Mouse (Mus musculus) megakaryocyte-erythroid progenitor cell, adult 5-6 weeks (primary cell): ENCODE measurements at regions not wholly inside any gene's neighbourhood (a gene's known extent, or its start where the extent isn't known, plus 50 kb on each side); places are given as distances from the start of the nearest gene placed in this dataset.

Experiments used
- ATAC-seq: replicated peaks from 2 replicates; pipeline ENCODE4 v1.8.0; 2016; ENCODE audit warnings: mild to moderate bottlenecking, inconsistent platforms; ENCODE audit not compliant: severe bottlenecking, poor library complexity, low FRiP score, low TSS enrichment

DNA sequence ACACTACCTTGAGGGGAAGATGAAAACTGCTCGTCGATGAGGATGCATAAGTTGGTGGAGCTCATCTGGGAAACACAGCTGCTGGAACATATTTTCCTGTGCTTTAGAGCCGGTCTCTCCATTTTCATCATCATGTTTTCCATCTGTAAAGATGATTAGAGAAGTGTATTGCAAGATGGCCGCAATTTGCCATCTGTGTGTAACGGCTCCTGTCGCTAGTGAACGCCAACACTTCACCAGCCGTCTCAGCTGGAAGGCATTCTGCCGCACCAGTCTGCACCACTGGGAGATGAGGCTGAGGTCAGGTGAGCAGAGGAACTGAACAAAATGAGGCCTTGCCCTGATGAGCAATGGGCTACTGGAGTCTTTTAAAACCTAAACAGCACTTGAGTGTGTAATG, 57.4 kb downstream of the Gm21962 start:
- no peak for ATAC-seq

DNA sequence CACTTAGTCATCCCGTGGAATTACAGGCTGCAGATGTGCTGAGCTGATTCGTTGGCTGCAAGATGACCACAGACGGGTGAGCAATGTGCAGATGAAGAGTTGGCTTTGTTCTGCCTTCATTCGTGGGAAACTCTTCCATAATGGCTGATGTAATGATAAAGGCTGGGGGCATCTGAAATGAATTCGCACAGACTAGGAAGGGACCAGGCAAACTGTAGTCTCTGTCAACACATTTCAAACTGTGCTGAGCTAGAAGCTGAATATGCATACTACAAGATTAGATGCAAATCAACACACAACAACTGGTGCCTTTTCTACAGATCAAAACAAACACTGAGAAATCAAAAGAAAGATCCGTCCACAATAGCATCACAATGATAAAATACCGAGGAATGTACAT, 58.1 kb downstream of the Gm21962 start:
- ATAC-seq, result no peak

DNA sequence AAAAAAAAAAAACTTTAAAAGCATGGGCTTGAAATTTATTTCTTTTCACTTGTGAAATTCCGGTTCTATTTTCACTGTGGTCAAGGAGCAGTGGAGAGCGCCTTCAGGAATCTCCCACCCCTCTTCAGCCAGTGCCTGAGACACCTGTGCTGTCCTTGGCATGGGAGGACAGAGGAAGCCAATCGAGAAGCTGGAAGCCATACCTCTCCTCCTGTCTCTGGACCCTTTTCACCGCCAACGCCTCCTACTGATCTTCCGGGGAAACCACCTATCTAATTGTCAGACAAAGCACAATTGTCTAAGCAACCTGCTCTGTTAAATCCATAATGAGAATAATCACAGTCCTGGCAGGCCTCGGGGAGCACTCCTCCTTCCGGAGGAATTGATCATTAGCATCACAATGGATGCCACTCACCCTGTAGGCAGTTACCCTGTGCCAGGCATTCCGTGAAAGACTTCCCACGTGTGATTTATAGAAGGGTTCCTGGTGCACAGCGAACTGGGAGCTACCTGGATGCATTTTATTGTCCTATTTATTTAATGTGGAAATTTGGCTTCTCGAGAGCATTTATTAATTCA, 66.0 kb downstream of the Gm21962 start:
- ATAC-seq, result no peak

DNA sequence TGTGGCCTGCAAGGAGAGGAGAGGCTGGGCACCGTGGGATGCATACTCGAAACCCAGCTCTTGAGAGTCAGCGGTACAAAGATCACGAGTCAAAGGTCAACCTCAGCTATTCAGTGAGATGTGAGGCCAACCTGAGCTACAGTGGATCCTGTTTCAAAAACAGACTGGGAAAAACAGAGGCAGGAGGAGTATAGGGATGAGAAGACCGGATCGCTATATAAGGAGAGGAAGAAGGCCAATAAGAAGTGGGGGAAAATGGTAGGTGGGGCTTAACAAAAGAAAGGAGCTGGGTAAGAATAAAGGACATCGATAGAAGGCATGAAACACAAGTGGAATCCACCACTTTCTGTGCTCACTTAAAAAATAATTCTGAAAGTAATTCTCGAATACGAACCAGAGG, 70.2 kb downstream of the Gm21962 start:
- ATAC-seq, result no peak

DNA sequence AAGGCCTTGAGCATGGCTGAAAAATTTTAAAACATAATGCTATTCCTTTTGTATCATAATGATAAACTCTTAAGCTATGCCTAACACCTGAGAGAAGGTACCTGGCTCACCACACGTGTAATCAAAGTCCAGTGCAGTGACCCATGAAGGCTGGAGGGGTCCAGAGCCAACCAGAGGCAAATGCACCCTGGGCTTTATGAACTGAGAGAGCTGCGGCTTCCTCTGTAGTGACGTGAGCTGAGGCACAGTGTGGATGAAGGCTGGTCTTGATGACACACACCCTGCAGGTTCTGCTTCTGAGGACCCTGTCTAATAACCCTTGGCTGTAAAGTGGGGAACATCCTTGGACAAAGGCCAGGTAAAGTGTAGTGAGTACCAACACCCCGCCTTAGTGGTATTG, 70.8 kb downstream of the Gm21962 start:
- ATAC-seq, result no peak

DNA sequence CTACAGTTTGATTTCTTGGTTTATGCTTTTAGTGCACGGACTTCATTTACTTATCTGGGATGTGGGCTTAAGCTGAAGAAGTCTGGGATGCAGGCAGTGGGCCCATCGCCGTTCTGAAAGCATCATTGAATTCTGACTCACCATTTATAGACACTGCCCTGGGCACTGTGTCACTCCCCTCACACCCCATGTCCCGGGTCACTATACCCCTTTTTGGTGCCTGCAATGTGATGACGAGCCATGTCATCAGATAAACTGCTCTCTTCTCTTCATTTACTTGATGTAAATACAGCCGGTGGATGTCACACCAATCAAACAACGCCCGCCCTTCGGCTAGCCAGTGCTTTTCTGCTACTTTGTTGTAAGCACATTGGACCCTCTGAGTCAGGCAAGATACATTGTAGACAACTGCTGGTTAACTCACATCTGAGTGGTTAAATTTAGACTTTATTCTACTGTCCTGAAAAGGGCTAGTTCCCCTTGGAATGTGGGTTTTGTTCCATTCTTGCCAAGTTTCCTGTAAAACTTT, 80.5 kb downstream of the Gm21962 start:
- no peak for ATAC-seq

DNA sequence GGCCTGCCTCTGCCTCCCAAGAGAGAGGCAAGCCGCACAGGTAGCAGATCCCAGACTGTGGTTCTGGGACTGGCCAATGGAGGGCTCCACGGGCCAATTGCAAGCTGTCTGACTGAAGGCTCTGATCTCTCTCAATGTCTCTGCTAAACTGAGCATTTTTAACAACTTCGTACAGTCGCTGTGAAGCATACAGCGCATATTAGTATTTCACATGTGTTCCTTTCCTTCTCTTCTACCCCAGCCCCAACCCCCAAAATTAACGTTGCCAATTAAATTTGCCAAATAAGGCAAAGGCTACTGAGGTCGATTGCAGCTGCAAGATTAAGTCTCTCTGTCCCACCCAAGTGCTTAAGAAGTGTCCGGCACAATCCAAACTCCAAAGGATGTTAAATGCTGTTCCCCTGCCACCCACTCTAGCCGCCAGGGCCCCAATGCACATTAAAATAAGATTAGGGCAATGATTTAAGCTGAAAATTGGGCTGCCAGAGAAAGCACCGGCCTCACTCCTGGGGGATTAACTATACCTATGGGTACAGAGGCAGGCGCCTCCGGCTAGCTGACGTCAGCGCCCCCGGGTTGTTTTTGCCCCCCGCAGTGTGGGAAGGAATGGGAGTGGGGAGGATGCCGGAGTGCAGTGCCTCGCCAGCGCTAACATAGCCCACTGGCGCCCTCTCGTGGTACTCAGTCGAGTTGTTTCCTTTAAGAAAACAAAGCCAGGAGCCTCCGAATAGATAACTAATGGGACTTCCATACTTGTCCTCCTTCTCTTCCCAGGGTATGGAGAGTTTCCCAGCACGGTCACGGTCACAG, 81.3 kb downstream of the Gm21962 start:
- ATAC-seq, result peak; percentile 86

DNA sequence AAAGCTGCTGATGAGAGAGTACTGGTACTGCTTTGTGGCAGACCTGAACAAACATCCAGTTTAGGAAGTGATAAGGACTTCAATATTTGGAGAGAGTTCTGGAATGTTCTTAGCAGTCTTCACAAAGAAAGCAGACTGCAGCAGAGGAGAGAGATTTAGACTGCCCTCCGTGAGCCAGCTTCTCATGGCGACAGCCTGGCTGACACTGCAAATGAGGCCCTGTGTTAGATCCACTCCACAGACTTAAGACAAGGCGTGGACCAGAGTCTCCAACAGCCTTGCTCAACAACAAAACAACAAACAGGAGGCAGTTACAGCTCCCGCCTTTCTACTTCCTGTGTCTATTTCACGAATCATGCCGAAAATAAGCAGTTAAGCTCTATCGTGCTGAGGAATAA, 81.9 kb downstream of the Gm21962 start:
- ATAC-seq, result no peak

DNA sequence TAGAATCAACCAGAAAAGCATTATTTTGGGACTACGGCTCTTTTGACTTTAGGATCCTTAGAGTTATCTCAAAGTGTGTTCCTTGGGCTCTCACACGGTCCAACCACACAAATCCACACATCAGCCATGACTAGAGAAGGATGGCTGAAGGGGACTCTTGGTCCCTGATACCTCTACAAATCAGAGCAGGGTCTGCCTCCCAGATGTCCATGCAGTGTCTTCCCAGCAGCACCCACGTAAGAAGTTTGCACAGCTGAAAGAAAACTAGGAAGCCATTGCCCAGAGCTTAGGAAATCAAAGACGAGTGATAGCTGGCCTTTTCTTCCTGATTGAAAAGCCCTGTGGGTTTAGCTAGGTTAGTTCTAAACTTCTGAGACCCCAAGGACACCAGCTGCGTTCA, 84.1 kb downstream of the Gm21962 start:
- ATAC-seq, result no peak

DNA sequence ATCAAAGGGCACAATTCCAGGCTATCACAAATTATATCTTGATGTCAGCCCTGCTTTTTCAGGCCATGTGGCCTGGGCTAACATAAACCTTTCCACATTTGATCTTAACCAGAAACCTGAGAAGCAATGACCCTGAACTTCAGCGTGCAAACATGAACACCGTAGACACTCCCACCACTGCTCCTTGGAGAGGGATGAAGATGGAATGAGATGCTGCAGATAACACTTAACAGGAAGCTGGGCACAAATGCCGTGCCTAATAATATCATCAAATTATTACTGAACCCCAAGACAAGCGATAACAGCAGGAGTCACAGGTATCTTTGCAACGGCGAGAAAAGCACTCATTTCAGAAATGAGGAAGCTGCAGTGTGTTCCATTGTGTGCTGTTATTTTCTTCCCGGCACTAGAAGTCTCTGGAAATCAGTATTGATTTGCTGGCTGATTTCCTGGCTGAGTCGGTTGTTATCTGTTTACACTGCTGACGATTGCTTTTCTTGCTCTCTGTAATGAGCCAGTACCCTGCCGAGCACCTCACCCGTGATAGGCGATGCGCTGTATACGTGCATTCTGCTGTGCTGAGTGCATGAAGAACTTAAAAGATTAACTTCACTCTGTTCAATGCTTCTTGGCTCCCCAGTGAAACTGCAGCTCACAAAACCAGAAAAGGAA, 91.0 kb downstream of the Gm21962 start:
- no peak for ATAC-seq

DNA sequence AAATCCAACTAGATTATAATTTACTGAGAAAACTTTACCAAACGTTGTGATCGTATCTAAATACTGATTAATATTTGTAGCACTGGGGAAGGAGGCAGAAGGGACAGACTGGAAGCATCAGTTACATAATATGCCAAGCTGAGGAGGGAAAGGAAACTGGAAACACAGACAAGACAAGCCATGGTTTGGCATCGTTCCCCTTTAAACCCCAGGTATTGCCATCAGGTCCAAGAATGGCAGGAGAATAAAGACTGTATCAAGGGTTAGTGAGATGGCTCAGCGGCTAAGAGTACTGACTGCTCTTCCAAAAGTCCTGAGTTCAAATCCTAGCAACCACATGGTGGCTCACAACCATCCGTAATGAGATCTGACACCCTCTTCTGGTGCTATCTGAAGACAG, 92.1 kb downstream of the Gm21962 start:
- no peak for ATAC-seq

DNA sequence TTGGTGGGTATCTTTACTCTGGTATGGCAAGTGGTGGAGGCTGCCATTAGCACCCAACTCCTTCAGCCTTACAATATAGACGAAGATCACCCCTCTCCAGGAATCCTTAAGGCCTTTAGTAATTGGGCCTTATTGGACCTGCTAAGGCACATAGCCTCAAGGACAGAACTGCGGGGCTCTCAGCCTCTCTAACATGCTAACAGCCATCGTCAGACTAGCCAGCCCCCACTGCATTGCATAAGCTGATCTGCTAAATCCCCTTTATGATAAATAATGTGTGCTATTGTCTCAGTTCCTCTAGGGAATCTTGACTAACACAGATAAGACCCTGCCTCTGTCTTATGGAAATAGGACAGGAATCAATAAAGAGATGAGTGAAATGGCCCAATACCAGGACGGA, 95.7 kb upstream of the H2afz start:
- no peak for ATAC-seq

DNA sequence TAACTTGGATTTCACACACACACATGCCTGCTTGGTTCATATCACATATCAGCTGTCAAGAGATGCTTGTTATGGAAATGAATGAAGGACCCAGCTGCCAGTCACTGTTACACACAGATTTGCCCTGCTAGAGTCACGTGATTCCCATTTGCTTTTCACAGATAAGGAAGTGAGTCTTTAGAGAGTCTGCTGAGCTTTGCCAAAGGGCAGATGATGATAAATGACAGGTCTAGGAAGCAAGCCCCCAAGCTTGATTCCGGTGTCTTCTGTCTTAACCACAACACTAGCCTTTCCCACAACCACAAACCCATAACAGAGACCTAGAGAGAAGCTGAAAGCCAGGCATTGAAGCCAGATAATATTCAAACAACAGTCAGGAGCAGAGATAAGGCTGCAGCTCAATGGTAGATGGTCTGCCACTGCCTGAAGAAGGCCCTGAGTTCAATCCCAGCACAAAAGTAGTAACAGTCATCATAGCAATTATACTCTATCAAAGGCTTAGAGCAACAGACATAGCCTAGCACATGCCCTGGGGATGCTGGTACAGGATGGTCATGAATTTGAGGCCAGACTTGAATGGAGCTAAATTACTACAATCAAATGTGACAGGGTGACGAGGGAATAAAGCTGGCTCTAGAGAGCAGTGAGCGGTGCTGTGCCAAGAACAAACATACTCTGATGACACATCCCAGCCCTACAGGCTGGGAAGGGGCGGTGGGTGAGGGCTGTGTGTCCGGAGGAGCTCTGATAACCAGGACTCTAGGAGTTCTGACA, 89.0 kb upstream of the H2afz start:
- peak; percentile 93 for ATAC-seq

DNA sequence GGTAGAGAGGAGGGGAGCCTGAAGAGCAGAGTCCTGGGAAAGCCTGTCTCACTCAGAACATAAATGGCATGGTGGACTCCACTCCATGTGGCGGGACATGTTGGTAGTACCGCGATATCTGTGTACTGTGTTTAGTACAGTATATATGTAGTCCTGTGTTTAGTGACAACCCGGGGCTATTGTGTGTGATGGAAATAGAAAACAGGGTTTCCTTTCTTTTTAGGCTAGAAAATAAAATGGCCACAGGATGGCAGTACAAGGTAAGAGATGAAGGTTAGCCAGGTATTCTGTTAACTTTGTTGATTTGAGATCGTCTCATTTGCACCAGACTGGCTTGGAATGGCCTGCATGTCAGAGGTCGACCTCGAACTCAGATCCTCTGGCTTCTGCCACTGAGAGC, 86.2 kb upstream of the H2afz start:
- ATAC-seq, result peak; percentile 27; the same call in 1 of the 2 replicates

DNA sequence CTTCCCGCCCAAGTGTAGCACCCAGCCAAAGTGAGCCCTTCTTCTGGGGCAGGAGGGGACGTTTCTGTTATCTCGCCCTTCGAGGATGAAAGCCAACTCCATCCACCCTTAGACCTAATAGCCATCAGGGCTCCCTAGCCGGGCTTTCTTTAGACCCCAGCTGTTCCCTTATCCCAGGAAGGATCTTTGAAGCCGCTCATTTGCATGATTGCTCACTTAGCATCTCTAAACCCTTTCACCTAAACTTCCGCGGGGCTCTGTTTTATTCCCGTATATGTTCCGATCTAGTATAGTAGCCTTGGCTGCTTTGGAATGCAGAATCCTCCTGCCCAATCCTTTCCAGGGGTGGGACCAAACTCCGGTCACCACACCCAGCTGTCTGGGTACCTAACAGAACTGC, 84.3 kb upstream of the H2afz start:
- no peak for ATAC-seq

DNA sequence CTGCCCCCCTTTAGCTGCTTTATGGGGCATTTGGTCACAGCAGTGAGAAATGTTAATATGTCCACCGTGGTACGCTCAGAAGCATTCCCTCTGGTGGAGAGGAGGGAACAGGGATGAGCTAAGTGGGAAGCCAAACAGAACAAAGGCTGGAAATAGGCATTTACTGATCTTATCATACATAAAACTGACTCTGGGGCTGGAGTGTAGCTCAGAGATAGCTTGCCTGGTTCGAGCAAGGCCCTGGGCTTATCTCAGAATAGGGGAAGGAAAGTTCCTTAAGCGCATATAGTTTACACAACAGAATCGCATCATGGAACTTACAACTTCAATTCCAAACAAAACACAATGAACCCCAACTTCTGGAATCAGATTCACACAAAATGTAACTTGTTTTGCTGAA, 81.5 kb upstream of the H2afz start:
- ATAC-seq, result peak; percentile 39; the same call in 1 of the 2 replicates

DNA sequence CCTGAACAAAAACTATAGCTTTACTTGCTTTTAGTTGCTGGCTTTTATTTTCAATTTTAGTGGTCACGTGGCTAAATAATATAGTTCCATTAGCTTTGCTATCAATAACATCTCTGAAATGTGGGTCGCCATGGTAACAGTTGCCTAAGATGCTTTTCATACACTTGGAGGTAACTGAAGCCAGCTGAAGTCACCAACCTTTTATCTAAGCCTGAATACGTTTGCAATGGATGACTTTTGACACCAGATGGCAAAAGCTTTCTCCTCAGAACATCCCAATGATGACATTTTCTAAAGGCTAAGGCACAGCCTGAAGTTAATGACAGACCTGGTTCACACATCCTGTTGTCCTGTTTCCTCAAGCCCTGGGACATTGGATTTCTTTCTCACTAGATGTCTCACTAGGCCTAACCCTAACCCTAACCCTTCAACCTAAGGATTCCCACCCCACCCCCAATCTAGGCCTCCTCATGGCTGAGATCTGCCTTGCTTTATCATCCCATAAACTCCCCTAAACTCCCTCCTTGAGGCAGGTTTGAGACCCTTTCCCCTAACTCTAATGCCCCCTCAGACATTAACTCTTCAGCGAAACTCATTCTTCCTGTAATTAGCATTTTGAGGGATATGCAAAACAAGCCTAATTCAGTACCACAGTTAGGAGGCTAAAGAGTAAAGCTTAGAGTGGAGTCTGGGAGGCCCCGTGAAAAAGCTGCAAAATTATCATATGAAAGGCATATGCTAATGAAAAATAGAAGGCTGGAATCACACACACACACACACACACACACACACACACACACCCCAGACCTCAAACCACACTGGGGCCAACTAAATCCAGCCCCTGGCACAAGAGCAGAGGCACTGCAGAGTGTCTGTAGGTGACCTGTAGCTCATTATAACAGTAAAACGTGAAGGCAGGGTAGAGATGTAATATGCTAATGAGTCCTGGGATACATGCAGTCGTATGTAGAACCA, 80.1 kb upstream of the H2afz start:
- no peak for ATAC-seq

DNA sequence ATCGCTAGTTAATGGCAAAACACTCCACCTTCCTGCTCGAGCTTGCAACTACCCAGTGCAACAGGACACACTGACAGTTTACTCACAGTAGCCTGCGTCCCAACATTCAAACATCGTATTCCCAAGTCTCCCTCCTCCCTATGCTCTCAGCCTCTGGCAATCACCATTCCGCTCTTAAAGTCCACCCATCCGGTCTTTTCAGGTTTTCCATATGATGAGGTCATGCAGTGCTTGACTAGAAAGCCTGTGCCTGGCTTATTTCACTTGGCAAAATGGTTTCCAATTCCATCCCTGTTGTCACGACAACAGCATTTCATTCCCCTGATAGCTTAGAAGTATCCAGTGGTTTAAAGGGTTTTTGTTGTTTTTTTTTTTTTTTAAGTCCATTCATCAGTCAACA, 79.1 kb upstream of the H2afz start:
- ATAC-seq, result no peak

DNA sequence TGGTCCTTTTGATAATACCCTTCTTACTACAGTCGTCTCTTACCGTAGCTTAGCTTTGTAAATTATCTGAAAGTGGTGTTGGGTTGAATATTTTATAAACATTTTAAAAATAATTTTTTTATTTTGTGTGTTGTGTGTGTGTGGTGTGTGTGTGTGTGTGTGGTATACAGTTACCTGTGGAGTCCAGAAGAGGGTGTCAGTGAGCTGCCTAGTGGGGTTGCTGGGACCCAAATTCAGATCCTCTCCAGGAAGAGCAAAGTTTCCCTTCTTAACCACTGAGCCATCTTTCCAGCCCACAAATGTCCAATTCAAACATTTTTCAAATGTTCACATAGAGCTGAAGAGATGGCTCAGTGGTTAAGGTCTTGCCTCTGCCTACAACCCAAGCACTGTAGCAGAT, 78.4 kb upstream of the H2afz start:
- ATAC-seq, result no peak
